Mouse (Mus musculus) heart, adult 2 months (tissue): ENCODE data around the gene Cmtm5. TPM values are rescaled to one million over a fixed set of nuclear protein-coding genes. Genes with fewer than 3 reads are reported as not detected.
A peak's percentile ranks its signal among the peaks of the same experiment; 100 is the strongest.

Source experiments
- DNase-seq, 2 experiments: peaks; one replicate each; pipeline ENCODE4 v3.0.0; 2021
- H3K27ac ChIP-seq: fragments of 200-600 bp; 2 replicates; pipeline ENCODE4 v1.8.1; 2022
- H3K27me3 ChIP-seq: fragments of 200-500 bp; 2 replicates; pipeline ENCODE4 v1.6.1; 2012; ENCODE audit warnings: mild to moderate bottlenecking, low read length, inconsistent platforms, mixed read lengths; ENCODE audit not compliant: control insufficient read depth, insufficient read depth
- H3K36me3 ChIP-seq: fragments of 200-500 bp; 2 replicates; pipeline ENCODE4 v1.6.1; 2012; ENCODE audit warnings: low read length, inconsistent platforms; ENCODE audit not compliant: control insufficient read depth, insufficient read depth
- H3K4me1 ChIP-seq: fragments of 200-500 bp; 2 replicates; pipeline ENCODE4 v1.6.1; 2011; ENCODE audit warnings: low read length; ENCODE audit not compliant: control insufficient read depth, insufficient read depth
- H3K4me3 ChIP-seq: fragments of 200-600 bp; 2 replicates; pipeline ENCODE4 v1.8.1; 2022
- H3K79me2 ChIP-seq: fragments of 200-500 bp; replicated peaks from 2 replicates; pipeline ENCODE4 v1.6.1; 2012; ENCODE audit warnings: mild to moderate bottlenecking, inconsistent platforms, low read length, moderate library complexity, mixed read lengths; ENCODE audit not compliant: control insufficient read depth, insufficient read depth
- H3K9ac ChIP-seq: fragments of 200-500 bp; 2 replicates; pipeline ENCODE4 v1.6.1; 2012; ENCODE audit warnings: low read depth, mild to moderate bottlenecking, control low read depth, inconsistent platforms, low read length, mixed read lengths
- CTCF ChIP-seq: fragments of 200-600 bp; IDR thresholded peaks from 2 replicates; pipeline ENCODE4 v1.8.1; 2022; ENCODE audit warnings: antibody characterized with exemption, mild to moderate bottlenecking, moderate library complexity
- EP300 ChIP-seq: fragments of 200-500 bp; IDR thresholded peaks from 2 replicates; pipeline ENCODE4 v1.6.1; 2011; ENCODE audit warnings: low read depth, low read length, control low read depth; ENCODE audit not compliant: insufficient read depth
- POLR2A ChIP-seq: fragments of 200-500 bp; IDR thresholded peaks from 2 replicates; pipeline ENCODE4 v1.6.1; 2011; ENCODE audit warnings: mild to moderate bottlenecking, low read depth, low read length, control low read depth; ENCODE audit not compliant: insufficient read depth
- WGBS: fragments of 180-500 bp; shearing (Covaris S2); methylation state at CpG from one replicate; pipeline ENCODE4 v1.1.7; 2018; 5-methylcytosine and 5-hydroxymethylcytosine counted together
- intact Hi-C: fragments of 180-260 bp; cut with DNase I; formaldehyde crosslinking; loops from one replicate; pipeline ENCODE4 v1.15.1; 2025
- polyA plus RNA-seq: library from polyadenylated mRNA; depleted of rRNA; stranded (reverse); fragments of >200 nt; gene quantifications from 2 replicates; pipeline ENCODE4 v1.2.3, GENCODE M21; 2012
- total RNA-seq, 2 experiments: library from RNA; stranded (reverse); gene quantifications; 2 replicates each; pipeline ENCODE4 v1.2.3; 2021

Cmtm5 gene
- total and polyA plus RNA-seq, 3 experiments, result 0.30 to 1.8 TPM; not detected in 1

GRCm38 (mm10) chr14:54951587-54951986, 15.5 kb downstream of the Cmtm5 start:
- Histone ChIP-seq H3K27me3 (no peaks in the 10 kb centered on the region; the same call in 1 of the 2 replicates), H3K79me2 (no peaks in the 10 kb centered on the region), H3K36me3 (peaks cover 3% of the 10 kb centered on the region), H3K9ac (0 out of 2 replicates have a peak overlapping the region, but pooled peaks have one; percentile 21), H3K4me3 (no peak overlapping the region), H3K4me1 (no peaks in the 10 kb centered on the region; the same call in 1 of the 2 replicates), H3K27ac (no peak overlapping the region)
- 69% methylated on average over 6 of the region's 6 CpGs for WGBS
- intact Hi-C loops, result no loop called here
- TF ChIP-seq EP300 (peak; percentile 93), CTCF (no peak), POLR2A (peak; percentile 88)
- no peak for DNase-seq

GRCm38 (mm10) chr14:54953664-54954206, 17.7 kb downstream of the Cmtm5 start:
- H3K9ac ChIP-seq, result peak overlapping the region; percentile 1; the same call in 1 of the 2 replicates
- intact Hi-C loops, result no loop called here
- WGBS, result 52% methylated on average over 8 of the region's 8 CpGs
- H3K79me2 ChIP-seq, result no peaks in the 10 kb centered on the region
- H3K4me3 ChIP-seq, result no peak overlapping the region
- TF ChIP-seq EP300 (peak; percentile 97), CTCF (no peak), POLR2A (peak; percentile 85; the same call in 1 of the 2 replicates)
- no peaks in the 10 kb centered on the region; the same call in 1 of the 2 replicates for H3K27me3 ChIP-seq
- H3K4me1 ChIP-seq, result no peaks in the 10 kb centered on the region; the same call in 1 of the 2 replicates
- no peak for DNase-seq
- peaks cover 3% of the 10 kb centered on the region for H3K36me3 ChIP-seq
- no peak overlapping the region for H3K27ac ChIP-seq

- peak; percentile 98 for TF ChIP-seq POLR2A
- TF ChIP-seq EP300, result peak; percentile 100
- TF ChIP-seq CTCF, result no peak
- H3K27ac ChIP-seq, result no peak overlapping the region
- H3K27me3 ChIP-seq, result no peaks in the 10 kb centered on the region; the same call in 1 of the 2 replicates
- H3K79me2 ChIP-seq, result no peaks in the 10 kb centered on the region
- no peak overlapping the region for H3K4me3 ChIP-seq
- H3K9ac ChIP-seq, result no peak overlapping the region
- DNase-seq, result no peak
- peaks cover 3% of the 10 kb centered on the region for H3K36me3 ChIP-seq
- H3K4me1 ChIP-seq, result no peaks in the 10 kb centered on the region; the same call in 1 of the 2 replicates
- 40% methylated on average over 3 of the region's 3 CpGs for WGBS
- intact Hi-C loops, result no loop called here
Measured at GRCm38 (mm10) chr14:54954474-54954873, 18.4 kb downstream of the Cmtm5 start.

GRCm38 (mm10) chr14:54955481-54955880, 19.4 kb downstream of the Cmtm5 start:
- H3K4me1 ChIP-seq, result no peaks in the 10 kb centered on the region; the same call in 1 of the 2 replicates
- intact Hi-C loops, result no loop called here
- H3K27me3 ChIP-seq, result no peaks in the 10 kb centered on the region; the same call in 1 of the 2 replicates

GRCm38 (mm10) chr14:54956533-54956932, 20.5 kb downstream of the Cmtm5 start:
- Histone ChIP-seq H3K4me1 (no peaks in the 10 kb centered on the region; the same call in 1 of the 2 replicates), H3K4me3 (peak overlapping the region; percentile 15; the same call in 1 of the 2 replicates), H3K27me3 (no peaks in the 10 kb centered on the region; the same call in 1 of the 2 replicates), H3K27ac (no peak overlapping the region; the same call in 1 of the 2 replicates), H3K79me2 (no peaks in the 10 kb centered on the region), H3K9ac (peak overlapping the region; percentile 28), H3K36me3 (peaks cover 3% of the 10 kb centered on the region)
- no peak for DNase-seq
- TF ChIP-seq EP300, result no peak
- TF ChIP-seq POLR2A, result peak; percentile 68; the same call in 1 of the 2 replicates
- intact Hi-C loops, result no loop called here
- 60% methylated on average over 9 of the region's 9 CpGs for WGBS

More at GRCm38 (mm10) chr14:54955481-54955880, 19.4 kb downstream of the Cmtm5 start:
- Histone ChIP-seq H3K4me3 (no peak overlapping the region), H3K79me2 (no peaks in the 10 kb centered on the region), H3K9ac (peak overlapping the region; percentile 2; the same call in 1 of the 2 replicates), H3K27ac (no peak overlapping the region), H3K36me3 (peaks cover 3% of the 10 kb centered on the region)
- no peak for DNase-seq
- TF ChIP-seq EP300 (peak; percentile 98), POLR2A (peak; percentile 93), CTCF (no peak)
- 62% methylated on average over 3 of the region's 3 CpGs for WGBS

GRCm38 (mm10) chr14:54958503-54958902, 22.4 kb downstream of the Cmtm5 start:
- DNase-seq, result no peak
- Histone ChIP-seq H3K79me2 (no peaks in the 10 kb centered on the region), H3K27ac (peak overlapping the region; percentile 23; the same call in 1 of the 2 replicates), H3K9ac (peak overlapping the region; percentile 69), H3K36me3 (no peaks in the 10 kb centered on the region; the same call in 1 of the 2 replicates), H3K27me3 (no peaks in the 10 kb centered on the region; the same call in 1 of the 2 replicates), H3K4me1 (no peaks in the 10 kb centered on the region), H3K4me3 (peak overlapping the region; percentile 38)
- 55% methylated on average over 4 of the region's 4 CpGs for WGBS
- TF ChIP-seq EP300, result peak; percentile 96; the same call in 1 of the 2 replicates
- peak; percentile 89 for TF ChIP-seq POLR2A
- TF ChIP-seq CTCF, result no peak
- intact Hi-C loops, result no loop called here
